Mouse (Mus musculus) bone marrow macrophage, adult 2 months (primary cell): ENCODE data around the gene Zzz3.

Experiments used
- CTCF ChIP-seq: IDR thresholded peaks from 2 replicates; pipeline ENCODE4 v1.5.1; 2012; ENCODE audit warnings: low read depth, mild to moderate bottlenecking, low read length, moderate library complexity
- POLR2A ChIP-seq: IDR thresholded peaks from 2 replicates; pipeline ENCODE4 v1.6.1; 2012; ENCODE audit warnings: mild to moderate bottlenecking, low read depth, low read length, borderline replicate concordance

GRCm38 (mm10) chr3:152352289-152352688, 43.0 kb upstream of the Zzz3 start:
- TF ChIP-seq POLR2A (no peak), CTCF (no peak)
